Comparison of ENCODE assay signal across 24 mouse cellular contexts in genomic region chr2:118069975-118070374, GRCm38 (mm10). TPM values are rescaled to one million over a fixed set of nuclear protein-coding genes. Genes with fewer than 3 reads are reported as not detected.
DNase-seq lines count a peak whose midpoint lies in the region; ATAC-seq and TF ChIP-seq lines count a peak whose summit lies in the region.
"Had no signal": no experiment of that assay in that cellular context is flagged by ENCODE, and none has a peak within 500 bp of the region (broad histone marks: within the 10 kb centered on the region; RNA-seq: fewer than 3 reads in every experiment).

No protein-coding gene starts in this region.

- no peaks in the 10 kb centered on the region for H3K27me3 ChIP-seq in liver, embryonic 11.5 days (replicated peaks; ENCODE audit: control insufficient read depth, insufficient read depth, low read length)
- H3K27me3 ChIP-seq in liver, embryonic 14.5 days (ENCODE audit: control insufficient read depth, insufficient read depth, low read length), result no peaks in the 10 kb centered on the region
- no peaks in the 10 kb centered on the region for H3K27me3 ChIP-seq in heart, embryonic 11.5 days (ENCODE audit: control insufficient read depth, insufficient read depth, low read length)
- H3K27me3 ChIP-seq: embryonic facial prominence, embryonic 12.5 days; forebrain, embryonic 13.5 days; heart, embryonic 15.5 days; hindbrain, embryonic 13.5 days had no signal

- H3K4me1 ChIP-seq in liver, embryonic 11.5 days (replicated peaks; ENCODE audit: control insufficient read depth, insufficient read depth, low read length), result no peaks in the 10 kb centered on the region
- H3K4me1 ChIP-seq in liver, embryonic 14.5 days (replicated peaks; ENCODE audit: control insufficient read depth in 2 of 2, insufficient read depth in 2 of 2, low read length in 1 of 2), result peaks cover 0 to 3% of the 10 kb centered on the region in 2 experiments; a peak in 1 of 4 replicates
- 0 out of 2 replicates have a peak, but pooled peaks cover 6% of the 10 kb centered on the region for H3K4me1 ChIP-seq in heart, embryonic 11.5 days (ENCODE audit: control insufficient read depth, insufficient read depth, low read length)
- H3K4me1 ChIP-seq: embryonic facial prominence, embryonic 12.5 days; forebrain, embryonic 13.5 days; heart, embryonic 15.5 days; hindbrain, embryonic 13.5 days had no signal

- WGBS in liver, embryonic 11.5 days, result 56% methylated on average over 5 of the region's 5 CpGs
- 22% methylated on average over 5 of the region's 5 CpGs for WGBS in liver, embryonic 14.5 days (ENCODE audit: insufficient replicate concordance)
- 59% methylated on average over 5 of the region's 5 CpGs for WGBS in heart, embryonic 11.5 days (ENCODE audit: insufficient replicate concordance)

- 0 out of 2 replicates have a peak, but pooled peaks have one; percentile 14 for TF ChIP-seq EP300 in liver, embryonic 14.5 days (IDR thresholded peaks at IDR 0.05; ENCODE audit: low read depth)

- H3K9ac ChIP-seq in liver, embryonic 11.5 days (ENCODE audit: low read depth, low read length), result no peak overlapping the region
- H3K9ac ChIP-seq in liver, embryonic 14.5 days (replicated peaks), result no peak overlapping the region
- no peak overlapping the region for H3K9ac ChIP-seq in heart, embryonic 11.5 days (ENCODE audit: low read depth, low read length)
- H3K9ac ChIP-seq: embryonic facial prominence, embryonic 12.5 days; forebrain, embryonic 13.5 days; forebrain, postnatal 0 days; heart, embryonic 15.5 days; hindbrain, embryonic 13.5 days had no signal

- peak; percentile 65 for ATAC-seq in liver, embryonic 11.5 days (replicated peaks; ENCODE audit: low FRiP score)
- ATAC-seq in erythroblast, adult 5-6 weeks (replicated peaks; ENCODE audit: low FRiP score, poor library complexity, severe bottlenecking), result peak; percentile 74
- peak; percentile 52; the same call in 1 of the 2 replicates for ATAC-seq in liver, embryonic 14.5 days (ENCODE audit: insufficient read depth)
- ATAC-seq in heart, embryonic 11.5 days (replicated peaks; ENCODE audit: insufficient number of reproducible peaks, low FRiP score, low TSS enrichment), result no peak
- ATAC-seq: CD4-positive, CD25-positive, alpha-beta regulatory T cell, adult 4 months; forebrain, embryonic 13.5 days; forebrain, postnatal 0 days; hindbrain, postnatal 0 days had no signal

- TF ChIP-seq CTCF in liver, embryonic 14.5 days (IDR thresholded peaks at IDR 0.05; ENCODE audit: low read depth), result no peak

- no peak for DNase-seq in liver, embryonic 11.5 days (ENCODE audit: low spot score)
- DNase-seq in liver, result no peak
- no peak for DNase-seq in liver, embryonic 14.5 days (ENCODE audit: low read depth in 3 of 3, low spot score in 3 of 3)
- DNase-seq in layer of hippocampus, postnatal 25 days (ENCODE audit: extremely low spot score in 1 of 2, low spot score in 1 of 2), result no peak
- no peak for DNase-seq in spleen, adult 12 weeks (ENCODE audit: low spot score)
- DNase-seq: adrenal gland, adult 8-10 months; adrenal gland, postnatal 36 days; B cell, adult 2 months; cerebellum, adult 11 months; cerebellum, adult 8-10 months; cerebellum, postnatal 14 days; forebrain, postnatal 0 days; gastrocnemius, postnatal 25 days; heart, adult 11 months; heart, postnatal 14 days had no signal

- no peak overlapping the region for H3K4me3 ChIP-seq in liver, embryonic 11.5 days (ENCODE audit: low read depth, low read length)
- no peak overlapping the region for H3K4me3 ChIP-seq in liver, embryonic 14.5 days (ENCODE audit: insufficient read depth in 1 of 2, low read depth in 2 of 2, low read length in 2 of 2)
- H3K4me3 ChIP-seq in heart, embryonic 11.5 days (ENCODE audit: low read depth, low read length), result no peak overlapping the region
- H3K4me3 ChIP-seq: embryonic facial prominence, embryonic 12.5 days; forebrain, embryonic 13.5 days; heart, embryonic 15.5 days; hindbrain, embryonic 13.5 days had no signal

- H3K4me2 ChIP-seq in liver, embryonic 11.5 days, result no peak overlapping the region
- no peak overlapping the region for H3K4me2 ChIP-seq in liver, embryonic 14.5 days (ENCODE audit: low read depth)
- H3K4me2 ChIP-seq in heart, embryonic 11.5 days, result no peak overlapping the region
- H3K4me2 ChIP-seq: embryonic facial prominence, embryonic 12.5 days; forebrain, embryonic 13.5 days; heart, embryonic 15.5 days; hindbrain, embryonic 13.5 days had no signal

- no peak overlapping the region for H3K27ac ChIP-seq in liver, embryonic 11.5 days (ENCODE audit: low read depth, low read length)
- H3K27ac ChIP-seq in liver, embryonic 14.5 days, result no peak overlapping the region
- no peak overlapping the region for H3K27ac ChIP-seq in heart, embryonic 11.5 days (ENCODE audit: low read depth, low read length)
- H3K27ac ChIP-seq: embryonic facial prominence, embryonic 12.5 days; forebrain, embryonic 13.5 days; heart, embryonic 15.5 days; hindbrain, embryonic 13.5 days; hindbrain, postnatal 0 days had no signal

- H3K9me3 ChIP-seq in liver, embryonic 11.5 days (ENCODE audit: control insufficient read depth, low read length), result no peaks in the 10 kb centered on the region
- H3K9me3 ChIP-seq in liver, embryonic 14.5 days (ENCODE audit: control insufficient read depth, low read length), result no peaks in the 10 kb centered on the region
- H3K9me3 ChIP-seq in heart, embryonic 11.5 days (replicated peaks; ENCODE audit: control insufficient read depth, low read length), result no peaks in the 10 kb centered on the region
- H3K9me3 ChIP-seq: embryonic facial prominence, embryonic 12.5 days; forebrain, embryonic 13.5 days; heart, embryonic 15.5 days; hindbrain, embryonic 13.5 days had no signal

- no peaks in the 10 kb centered on the region for H3K36me3 ChIP-seq in liver, embryonic 11.5 days (ENCODE audit: control insufficient read depth, insufficient read depth, low read length)
- H3K36me3 ChIP-seq in liver, embryonic 14.5 days (replicated peaks; ENCODE audit: control insufficient read depth, insufficient read depth, low read depth), result no peaks in the 10 kb centered on the region
- no peaks in the 10 kb centered on the region for H3K36me3 ChIP-seq in heart, embryonic 11.5 days (ENCODE audit: control insufficient read depth, insufficient read depth, low read length)
- H3K36me3 ChIP-seq: embryonic facial prominence, embryonic 12.5 days; G1E; heart, embryonic 15.5 days; hindbrain, embryonic 13.5 days had no signal

RNA-seq across cellular contexts. Expression of gene Thbs1, which starts 41.7 kb away (rescaled TPM):
- polyA plus RNA-seq in liver, embryonic 11.5 days (2014; fragmentation: Nextera tagmentation; extraction: Ambion mirVana), result 85.5 and 95.4 TPM in 2 replicates
- 5.0 and 8.1 TPM in 2 replicates for total RNA-seq in erythroblast, adult 5-6 weeks (2015; ENCODE audit: low replicate concordance)
- 3.6 and 4.7 TPM in 2 replicates for total RNA-seq in erythroblast, adult 5-6 weeks (2017; ENCODE audit: low replicate concordance)
- polyA plus RNA-seq in liver, embryonic 14.5 days (2012; rRNA removed), result 10.3 and 12.7 TPM in 2 replicates
- 24.2 and 33.8 TPM in 2 replicates for polyA plus RNA-seq in liver, embryonic 14.5 days (2014; fragmentation: Nextera tagmentation; extraction: Ambion mirVana)
- 1 to 10 TPM; 2.2 to 2.7 TPM for total RNA-seq in layer of hippocampus, postnatal 25 days (2021)
- polyA plus RNA-seq in heart, embryonic 11.5 days (2014; fragmentation: Nextera tagmentation; extraction: Ambion mirVana), result 45.5 and 73.0 TPM in 2 replicates
- total RNA-seq: G1E had no signal
